Mouse (Mus musculus) embryonic fibroblast, embryonic 13.5 days (primary cell): ENCODE data around the gene Chd6. TPM values are rescaled to one million over a fixed set of nuclear protein-coding genes. Genes with fewer than 3 reads are reported as not detected.

Experiments
- H3K27ac ChIP-seq: 2 replicates; pipeline ENCODE4 v1.5.1; 2012; ENCODE audit warnings: low read length, control low read depth, inconsistent platforms; ENCODE audit not compliant: insufficient read depth
- H3K4me1 ChIP-seq: 2 replicates; pipeline ENCODE4 v1.6.1; 2011; ENCODE audit warnings: low read length; ENCODE audit not compliant: control insufficient read depth, insufficient read depth
- H3K4me3 ChIP-seq: 2 replicates; pipeline ENCODE4 v1.5.1; 2011; ENCODE audit warnings: mild to moderate bottlenecking, control low read depth, low read length; ENCODE audit not compliant: insufficient read depth
- CTCF ChIP-seq: IDR thresholded peaks from 2 replicates; pipeline ENCODE4 v1.5.1; 2011; ENCODE audit warnings: mild to moderate bottlenecking, control low read depth, low read length, moderate library complexity, borderline replicate concordance; ENCODE audit not compliant: insufficient read depth
- POLR2A ChIP-seq: IDR thresholded peaks from 2 replicates; pipeline ENCODE4 v1.6.1; 2011; ENCODE audit warnings: low read depth, mild to moderate bottlenecking, control low read depth, low read length, moderate library complexity
- polyA plus RNA-seq: library from polyadenylated mRNA; stranded (reverse); fragments of >200 nt; gene quantifications from 2 replicates; pipeline ENCODE4 v1.2.4, GENCODE M21; 2011; ENCODE audit warnings: low read depth; ENCODE audit not compliant: missing spikeins, insufficient read length

The Chd6 gene
- polyA plus RNA-seq, 1 experiment: 40.2 TPM

- no peak overlapping the region for H3K4me3 ChIP-seq
- no peak overlapping the region for H3K27ac ChIP-seq
- no peaks in the 10 kb centered on the region for H3K4me1 ChIP-seq
- TF ChIP-seq POLR2A: no peak
- no peak for TF ChIP-seq CTCF
Measured at GRCm38 (mm10) chr2:160951595-160951994, 157.3 kb downstream of the Chd6 start.

- H3K27ac ChIP-seq: no peak overlapping the region
- H3K4me3 ChIP-seq: no peak overlapping the region
- H3K4me1 ChIP-seq: no peaks in the 10 kb centered on the region
- no peak for TF ChIP-seq CTCF
- TF ChIP-seq POLR2A: no peak
Measured at GRCm38 (mm10) chr2:160942443-160942842, 166.4 kb downstream of the Chd6 start.

- TF ChIP-seq CTCF: no peak
Measured at GRCm38 (mm10) chr2:160940930-160941709, 167.8 kb downstream of the Chd6 start.

GRCm38 (mm10) chr2:160934451-160934850, 174.4 kb downstream of the Chd6 start:
- Histone ChIP-seq H3K4me3 (no peak overlapping the region), H3K4me1 (no peaks in the 10 kb centered on the region), H3K27ac (no peak overlapping the region)
- TF ChIP-seq POLR2A (no peak), CTCF (no peak)

More at GRCm38 (mm10) chr2:160940930-160941709, 167.8 kb downstream of the Chd6 start:
- Histone ChIP-seq H3K4me3 (no peak overlapping the region), H3K27ac (no peak overlapping the region), H3K4me1 (no peaks in the 10 kb centered on the region)

- Histone ChIP-seq H3K4me3 (no peak overlapping the region), H3K4me1 (no peaks in the 10 kb centered on the region), H3K27ac (no peak overlapping the region)
- no peak for TF ChIP-seq POLR2A
- no peak for TF ChIP-seq CTCF
Measured at GRCm38 (mm10) chr2:160933890-160934289, 175.0 kb downstream of the Chd6 start.

- no peak overlapping the region for H3K27ac ChIP-seq
- TF ChIP-seq CTCF (no peak), POLR2A (no peak)
- H3K4me3 ChIP-seq: no peak overlapping the region
- no peaks in the 10 kb centered on the region for H3K4me1 ChIP-seq
Measured at GRCm38 (mm10) chr2:160932981-160933380, 175.9 kb downstream of the Chd6 start.

GRCm38 (mm10) chr2:160932325-160932724, 176.6 kb downstream of the Chd6 start:
- no peak overlapping the region for H3K27ac ChIP-seq
- no peak for TF ChIP-seq CTCF
- no peak for TF ChIP-seq POLR2A
- H3K4me1 ChIP-seq: no peaks in the 10 kb centered on the region
- no peak overlapping the region for H3K4me3 ChIP-seq

- H3K4me3 ChIP-seq: no peak overlapping the region
- H3K27ac ChIP-seq: no peak overlapping the region
- H3K4me1 ChIP-seq: no peaks in the 10 kb centered on the region
- TF ChIP-seq POLR2A: no peak
- no peak for TF ChIP-seq CTCF
Measured at GRCm38 (mm10) chr2:160931378-160931777, 177.5 kb downstream of the Chd6 start.

- TF ChIP-seq POLR2A (no peak), CTCF (no peak)
- H3K4me3 ChIP-seq: no peak overlapping the region
- no peaks in the 10 kb centered on the region for H3K4me1 ChIP-seq
- H3K27ac ChIP-seq: no peak overlapping the region
Measured at GRCm38 (mm10) chr2:160925203-160925602, 183.7 kb downstream of the Chd6 start.

GRCm38 (mm10) chr2:160921285-160921684, 187.6 kb downstream of the Chd6 start:
- Histone ChIP-seq H3K27ac (no peak overlapping the region), H3K4me3 (no peak overlapping the region), H3K4me1 (no peaks in the 10 kb centered on the region)
- TF ChIP-seq CTCF (no peak), POLR2A (no peak)
